Mouse (Mus musculus) kidney, embryonic 14.5 days (tissue): ENCODE results near the gene Syt3. TPM values are rescaled to one million over a fixed set of nuclear protein-coding genes. Genes with fewer than 3 reads are reported as not detected.

Experiments used
- ATAC-seq: fragments of 200-750 bp; cut with Nextera tagmentation; 2 replicates; pipeline ENCODE4 v1.8.0; 2017; ENCODE audit warnings: moderate number of reproducible peaks, mild to moderate bottlenecking, moderate TSS enrichment, moderate library complexity; ENCODE audit not compliant: low FRiP score, low TSS enrichment
- H3K27ac ChIP-seq: fragments of 300-500 bp; sonication (generic); 2 replicates; pipeline ENCODE4 v1.5.1; 2014; ENCODE audit warnings: low read depth, mild to moderate bottlenecking, low read length, moderate library complexity, mixed read lengths
- H3K27me3 ChIP-seq: fragments of 300-500 bp; sonication (generic); 2 replicates; pipeline ENCODE4 v1.6.1; 2014; ENCODE audit warnings: mild to moderate bottlenecking, low read length; ENCODE audit not compliant: control insufficient read depth, insufficient read depth
- H3K36me3 ChIP-seq: fragments of 300-500 bp; sonication (generic); 2 replicates; pipeline ENCODE4 v1.6.1; 2014; ENCODE audit warnings: low read length, mixed read lengths; ENCODE audit not compliant: control insufficient read depth, insufficient read depth
- H3K4me1 ChIP-seq: fragments of 300-500 bp; sonication (generic); 2 replicates; pipeline ENCODE4 v1.6.1; 2014; ENCODE audit warnings: low read length, mixed read lengths; ENCODE audit not compliant: control insufficient read depth, insufficient read depth
- H3K4me2 ChIP-seq: fragments of 300-500 bp; sonication (generic); replicated peaks from 2 replicates; pipeline ENCODE4 v1.6.1; 2014; ENCODE audit warnings: low read depth, mild to moderate bottlenecking, low read length
- H3K4me3 ChIP-seq: fragments of 300-500 bp; sonication (generic); 2 replicates; pipeline ENCODE4 v1.5.1; 2014; ENCODE audit warnings: mild to moderate bottlenecking, low read length
- H3K9ac ChIP-seq: fragments of 300-500 bp; sonication (generic); 2 replicates; pipeline ENCODE4 v1.6.1; 2014; ENCODE audit warnings: low read depth, mild to moderate bottlenecking, low read length, moderate library complexity
- H3K9me3 ChIP-seq: fragments of 300-500 bp; sonication (generic); 2 replicates; pipeline ENCODE4 v1.6.1; 2016; ENCODE audit warnings: low read length; ENCODE audit not compliant: control insufficient read depth
- WGBS: fragments of 180-500 bp; shearing (Covaris S2); extraction: QIAGEN DNeasy Blood & Tissue Kit; methylation state at CpG from one replicate; pipeline ENCODE4 v1.1.7; 2014; 5-methylcytosine and 5-hydroxymethylcytosine counted together
- polyA plus RNA-seq: library from polyadenylated mRNA; unstranded; fragments of >200 nt; fragmentation: Nextera tagmentation; extraction: Ambion mirVana; gene quantifications from 2 replicates; pipeline ENCODE4 v1.2.1, GENCODE M21; 2014

Gene Syt3
- polyA plus RNA-seq, 1 experiment from 2014 or later: 2.3 TPM

GRCm38 (mm10) chr7:44343459-44344015, 40.4 kb upstream of the Syt3 start:
- no peak overlapping the region for H3K27ac ChIP-seq
- ATAC-seq: peak; percentile 63
- H3K4me1 ChIP-seq: 0 out of 2 replicates have a peak, but pooled peaks cover 7% of the 10 kb centered on the region
- no peak overlapping the region for H3K9ac ChIP-seq
- no peak overlapping the region for H3K4me3 ChIP-seq
- H3K36me3 ChIP-seq: no peaks in the 10 kb centered on the region
- 0 out of 2 replicates have a peak overlapping the region, but pooled peaks have one; percentile 9 for H3K4me2 ChIP-seq
- peaks cover 20% of the 10 kb centered on the region for H3K27me3 ChIP-seq
- no peaks in the 10 kb centered on the region for H3K9me3 ChIP-seq
- 19% methylated on average over 11 of the region's 11 CpGs for WGBS

DNA sequence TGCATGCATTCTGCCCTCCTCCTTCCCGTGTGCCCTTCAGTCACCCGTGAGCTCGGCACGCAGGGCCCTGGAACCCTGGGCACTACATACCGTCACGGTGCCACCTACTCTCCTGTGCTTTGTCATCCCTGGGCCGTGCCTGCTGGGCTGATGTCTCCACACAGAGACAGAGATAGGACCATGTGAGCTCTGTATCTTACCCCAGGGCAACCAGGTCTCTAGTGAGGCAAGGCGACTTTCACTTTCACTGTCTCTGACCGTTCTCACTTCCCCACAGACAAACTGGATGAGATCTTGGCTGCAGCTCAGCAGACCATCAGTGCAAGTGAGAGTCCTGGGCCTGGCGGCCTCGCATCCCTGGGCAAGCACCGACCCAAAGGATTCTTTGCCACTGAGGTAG, 39.3 kb upstream of the Syt3 start:
- Histone ChIP-seq H3K36me3 (no peaks in the 10 kb centered on the region), H3K9ac (no peak overlapping the region), H3K4me2 (no peak overlapping the region), H3K9me3 (no peaks in the 10 kb centered on the region), H3K27me3 (peaks cover 21% of the 10 kb centered on the region), H3K4me1 (0 out of 2 replicates have a peak, but pooled peaks cover 7% of the 10 kb centered on the region), H3K4me3 (no peak overlapping the region), H3K27ac (no peak overlapping the region)
- ATAC-seq: no peak
- WGBS: 75% methylated on average over 12 of the region's 12 CpGs

DNA sequence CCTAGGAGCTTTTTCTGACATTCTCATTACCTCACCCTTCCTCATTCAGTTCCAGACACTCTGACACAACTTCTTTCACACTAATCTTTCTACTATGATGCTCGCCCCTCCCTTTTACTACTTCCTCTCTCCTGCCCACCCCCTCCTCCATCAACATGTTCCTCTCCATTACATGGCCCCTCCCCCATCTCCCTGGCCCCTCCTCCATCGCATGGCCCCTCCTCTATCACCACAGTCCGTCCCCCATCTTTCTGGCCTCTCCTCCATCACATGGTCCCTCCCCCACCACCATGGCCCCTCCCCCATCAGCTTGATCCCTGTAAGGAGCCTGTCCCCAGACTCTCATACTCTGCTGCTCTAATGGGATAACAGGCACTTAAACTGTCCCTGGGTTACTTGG, 34.9 kb upstream of the Syt3 start:
- Histone ChIP-seq H3K27me3 (peaks cover 50% of the 10 kb centered on the region), H3K27ac (no peak overlapping the region), H3K9me3 (no peaks in the 10 kb centered on the region), H3K4me3 (no peak overlapping the region), H3K4me1 (peaks cover 17% of the 10 kb centered on the region), H3K9ac (no peak overlapping the region), H3K4me2 (no peak overlapping the region), H3K36me3 (no peaks in the 10 kb centered on the region)
- WGBS: 15% methylated on average over 3 of the region's 3 CpGs
- ATAC-seq: no peak

- no peaks in the 10 kb centered on the region for H3K36me3 ChIP-seq
- peak; percentile 47 for ATAC-seq
- 3% methylated on average over 25 of the region's 25 CpGs for WGBS
- peak overlapping the region; percentile 29 for H3K4me3 ChIP-seq
- H3K4me1 ChIP-seq: peaks cover 16% of the 10 kb centered on the region
- H3K4me2 ChIP-seq: peak overlapping the region; percentile 46
- no peaks in the 10 kb centered on the region for H3K9me3 ChIP-seq
- H3K27me3 ChIP-seq: peaks cover 71% of the 10 kb centered on the region
- H3K27ac ChIP-seq: no peak overlapping the region; the same call in 1 of the 2 replicates
- H3K9ac ChIP-seq: peak overlapping the region; percentile 51
Observed at GRCm38 (mm10) chr7:44350957-44351711, 32.8 kb upstream of the Syt3 start.

GRCm38 (mm10) chr7:44351881-44352749, 31.8 kb upstream of the Syt3 start:
- Histone ChIP-seq H3K9ac (no peak overlapping the region), H3K27me3 (peaks cover 80% of the 10 kb centered on the region), H3K27ac (no peak overlapping the region), H3K4me1 (peaks cover 23% of the 10 kb centered on the region), H3K36me3 (no peaks in the 10 kb centered on the region), H3K4me3 (peak overlapping the region; percentile 18), H3K4me2 (peak overlapping the region; percentile 8), H3K9me3 (no peaks in the 10 kb centered on the region)
- 3% methylated on average over 71 of the region's 71 CpGs for WGBS
- no peak for ATAC-seq

DNA sequence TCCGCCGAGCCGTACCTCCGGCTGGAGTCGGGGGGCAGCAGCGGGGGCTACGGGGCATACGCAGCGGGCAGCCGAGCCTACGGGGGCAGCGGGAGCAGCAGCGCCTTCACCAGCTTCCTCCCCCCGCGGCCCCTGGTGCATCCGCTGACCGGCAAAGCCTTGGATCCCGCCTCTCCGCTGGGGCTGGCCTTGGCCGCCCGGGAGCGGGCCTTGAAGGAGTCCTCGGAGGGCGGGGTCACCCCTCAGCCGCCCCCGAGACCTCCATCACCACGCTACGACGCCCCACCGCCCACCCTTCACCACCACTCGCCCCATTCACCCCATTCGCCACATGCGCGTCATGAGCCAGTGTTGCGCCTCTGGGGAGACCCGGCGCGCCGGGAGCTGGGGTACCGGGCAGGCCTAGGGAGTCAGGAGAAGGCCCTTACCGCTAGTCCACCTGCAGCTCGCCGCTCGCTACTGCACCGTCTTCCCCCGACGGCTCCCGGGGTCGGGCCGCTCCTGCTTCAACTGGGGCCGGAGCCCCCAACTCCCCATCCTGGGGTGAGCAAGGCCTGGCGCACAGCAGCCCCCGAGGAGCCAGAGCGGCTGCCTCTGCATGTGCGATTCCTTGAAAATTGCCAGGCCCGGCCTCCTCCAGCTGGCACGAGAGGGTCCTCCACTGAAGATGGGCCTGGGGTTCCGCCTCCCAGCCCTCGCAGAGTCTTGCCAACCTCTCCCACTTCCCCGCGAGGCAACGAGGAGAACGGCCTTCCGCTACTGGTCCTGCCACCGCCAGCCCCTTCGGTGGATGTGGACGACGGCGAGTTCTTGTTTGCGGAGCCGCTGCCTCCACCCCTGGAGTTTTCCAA, 30.9 kb upstream of the Syt3 start:
- 2% methylated on average over 70 of the region's 71 CpGs for WGBS
- Histone ChIP-seq H3K27me3 (peaks cover 88% of the 10 kb centered on the region), H3K36me3 (no peaks in the 10 kb centered on the region), H3K4me1 (peaks cover 26% of the 10 kb centered on the region), H3K4me3 (peak overlapping the region; percentile 18), H3K9ac (no peak overlapping the region), H3K9me3 (no peaks in the 10 kb centered on the region), H3K4me2 (peak overlapping the region; percentile 25), H3K27ac (no peak overlapping the region)
- ATAC-seq: no peak

GRCm38 (mm10) chr7:44353601-44354340, 30.1 kb upstream of the Syt3 start:
- peak overlapping the region; percentile 25 for H3K4me2 ChIP-seq
- no peaks in the 10 kb centered on the region for H3K36me3 ChIP-seq
- peaks cover 26% of the 10 kb centered on the region for H3K4me1 ChIP-seq
- no peak overlapping the region for H3K27ac ChIP-seq
- peaks cover 93% of the 10 kb centered on the region for H3K27me3 ChIP-seq
- H3K9me3 ChIP-seq: no peaks in the 10 kb centered on the region
- 1% methylated on average over 34 of the region's 35 CpGs for WGBS
- peak overlapping the region; percentile 18 for H3K4me3 ChIP-seq
- H3K9ac ChIP-seq: no peak overlapping the region
- ATAC-seq: no peak

DNA sequence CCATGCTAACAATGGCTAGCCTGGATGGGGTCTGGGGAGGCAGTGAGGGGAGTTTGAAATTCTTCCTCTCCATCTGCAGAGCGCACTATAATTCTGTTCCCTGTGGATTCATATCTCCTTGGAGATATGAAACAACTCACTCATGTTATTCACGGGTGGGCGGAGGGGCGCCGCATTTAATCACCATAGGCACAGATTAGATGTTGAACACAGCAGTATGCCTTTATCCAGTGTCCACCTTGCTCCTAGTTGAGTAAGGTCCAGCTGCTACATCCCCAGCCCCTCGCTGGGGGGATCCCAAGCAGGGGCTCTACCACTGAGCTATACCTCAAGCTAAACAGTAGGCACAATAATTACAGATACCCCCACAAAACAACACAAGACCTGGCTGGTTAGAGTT, 28.5 kb upstream of the Syt3 start:
- no peak overlapping the region for H3K4me3 ChIP-seq
- peaks cover 23% of the 10 kb centered on the region for H3K4me1 ChIP-seq
- WGBS: 82% methylated on average over 6 of the region's 6 CpGs
- no peak overlapping the region for H3K4me2 ChIP-seq
- no peak for ATAC-seq
- H3K27ac ChIP-seq: no peak overlapping the region
- H3K36me3 ChIP-seq: no peaks in the 10 kb centered on the region
- no peak overlapping the region for H3K9ac ChIP-seq
- no peaks in the 10 kb centered on the region for H3K9me3 ChIP-seq
- peaks cover 89% of the 10 kb centered on the region for H3K27me3 ChIP-seq
